Mouse (Mus musculus): Measurements from ENCODE around the gene Ptpra.

Gene Ptpra

DNA sequence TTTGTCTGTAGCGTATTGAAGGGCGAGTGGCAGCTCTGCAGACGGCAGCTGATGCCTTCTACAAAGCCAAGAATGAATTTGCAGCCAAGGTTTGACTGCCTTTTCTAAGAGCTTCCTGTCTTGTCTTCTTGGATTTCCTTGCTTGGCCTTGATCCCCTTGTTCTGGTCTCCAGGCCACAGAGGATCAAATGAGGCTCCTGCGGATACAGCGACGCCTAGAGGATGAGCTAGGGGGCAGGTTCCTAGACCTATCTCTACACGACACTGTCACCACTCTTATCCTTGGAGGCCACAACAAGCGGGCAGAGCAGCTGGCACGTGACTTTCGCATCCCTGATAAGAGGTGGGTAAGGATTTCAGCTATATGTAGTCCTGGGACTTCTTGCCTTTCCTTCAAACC lies 7.9 kb upstream of the Ptpra start:
- in situ Hi-C loops (cut with MboI, MseI) = no loop called here

DNA sequence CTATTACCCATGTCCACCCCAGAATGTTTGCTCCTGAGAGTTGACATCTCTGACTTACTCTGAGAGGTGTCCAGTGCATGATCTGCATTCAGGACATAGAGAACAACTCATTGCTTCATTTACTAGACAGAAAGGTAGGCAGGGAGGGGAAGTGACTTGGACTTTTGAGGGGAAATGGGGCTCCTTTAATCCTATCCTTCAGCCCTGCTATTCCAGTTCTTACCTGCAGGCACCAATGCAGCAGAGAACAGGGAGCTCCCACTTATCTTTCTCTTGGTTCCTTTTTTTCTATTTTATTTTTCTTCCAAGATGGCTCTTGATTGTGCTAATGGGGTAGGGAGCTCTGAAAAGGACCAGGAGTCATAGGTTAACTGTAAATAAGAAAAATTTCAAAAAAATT lies 1.6 kb upstream of the Ptpra start:
- in situ Hi-C loops (cut with MboI, MseI) = no loop called here

- in situ Hi-C loops (cut with MboI, MseI) = no loop called here
Measured at GRCm38 (mm10) chr2:130449021-130449793, 871 bp upstream of the Ptpra start.

DNA sequence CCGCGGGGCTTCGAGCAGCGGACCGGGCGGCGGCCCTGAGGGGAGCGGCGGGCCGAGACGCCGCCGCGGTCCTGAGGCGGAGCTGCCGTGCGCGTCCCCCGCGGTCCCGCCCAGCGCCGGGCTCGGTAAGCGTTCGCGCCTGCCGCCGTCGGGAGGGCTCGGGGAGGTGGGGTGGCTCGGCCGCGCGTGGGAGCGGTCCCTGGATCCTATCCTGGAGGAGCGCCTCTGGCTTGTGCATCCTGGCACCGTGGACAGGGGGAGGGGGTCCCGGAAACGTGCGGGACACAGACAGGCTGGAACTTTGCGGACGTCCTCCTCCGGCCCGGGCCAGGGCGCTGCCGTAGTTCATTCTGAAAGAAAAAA lies 337 bp downstream of the Ptpra start:
- in situ Hi-C loops (cut with MboI, MseI) = loop anchor here (5.0 kb wide), 1 partner anchor 107 kb away; no protein-coding TSS in a partner anchor

GRCm38 (mm10) chr2:130451086-130451726 lies 1.1 kb downstream of the Ptpra start:
- in situ Hi-C loops (cut with MboI, MseI) = loop anchor here (5.0 kb wide), 1 partner anchor 106 kb away; no protein-coding TSS in a partner anchor

- in situ Hi-C loops (cut with MboI, MseI) = loop anchor here (5.0 kb wide), 1 partner anchor 106 kb away; no protein-coding TSS in a partner anchor
Measured at GRCm38 (mm10) chr2:130451727-130452090, 1.6 kb downstream of the Ptpra start.

- in situ Hi-C loops (cut with MboI, MseI) = loop anchor here (5.0 kb wide), 1 partner anchor 105 kb away; no protein-coding TSS in a partner anchor
Measured at GRCm38 (mm10) chr2:130452266-130452665, 2.2 kb downstream of the Ptpra start.

DNA sequence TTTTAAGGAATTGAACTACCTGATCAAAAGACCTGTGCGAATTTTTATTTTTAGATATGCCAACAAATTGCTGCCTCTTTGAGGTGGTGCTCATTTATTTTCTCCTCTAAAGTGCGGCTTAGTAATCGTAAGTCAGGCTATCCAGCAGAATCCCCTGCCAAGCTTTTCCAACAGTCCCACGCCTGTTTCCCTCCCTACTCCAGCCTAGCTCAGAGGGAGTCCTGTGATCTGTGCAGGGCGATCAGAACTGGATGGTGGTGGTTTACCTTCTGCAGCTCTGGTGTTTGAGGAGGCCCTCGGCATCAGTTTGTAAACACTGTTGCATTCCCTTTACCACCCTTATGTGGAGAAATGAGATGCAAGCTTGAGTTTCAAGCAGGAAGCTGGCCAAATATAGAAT lies 3.3 kb downstream of the Ptpra start:
- in situ Hi-C loops (cut with MboI, MseI) = loop anchor here (5.0 kb wide), 1 partner anchor 104 kb away; no protein-coding TSS in a partner anchor

DNA sequence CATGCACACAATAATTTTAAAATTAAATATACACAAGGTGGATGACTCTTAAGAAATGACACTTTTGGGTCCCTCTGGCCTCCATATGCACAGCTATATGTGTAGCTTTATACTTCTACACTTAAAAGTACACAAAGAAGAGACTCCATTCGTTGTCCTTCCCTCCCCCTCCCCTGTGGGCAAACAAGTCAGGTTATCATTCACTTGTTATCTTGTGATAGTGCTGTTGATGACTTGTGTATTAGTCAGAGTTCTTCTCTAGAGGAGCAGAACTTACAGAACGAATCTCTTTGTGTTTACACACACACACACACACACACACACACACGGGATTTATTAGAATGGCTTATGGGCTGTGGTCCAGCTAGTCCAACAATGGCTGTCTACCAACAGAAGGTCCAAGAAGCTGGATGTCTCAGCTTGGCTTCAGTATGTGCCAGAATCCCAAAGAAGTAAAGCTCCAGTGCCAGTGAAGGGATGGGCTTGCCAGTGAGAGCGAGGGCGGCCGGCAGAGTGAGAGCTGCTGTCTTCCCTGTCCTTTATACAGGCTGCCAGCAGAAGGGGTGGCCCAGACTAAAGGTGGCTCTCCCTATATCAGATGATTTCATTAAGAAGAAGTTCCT lies 4.8 kb downstream of the Ptpra start:
- in situ Hi-C loops (cut with MboI, MseI) = loop anchor here (5.0 kb wide), 1 partner anchor 102 kb away; no protein-coding TSS in a partner anchor

DNA sequence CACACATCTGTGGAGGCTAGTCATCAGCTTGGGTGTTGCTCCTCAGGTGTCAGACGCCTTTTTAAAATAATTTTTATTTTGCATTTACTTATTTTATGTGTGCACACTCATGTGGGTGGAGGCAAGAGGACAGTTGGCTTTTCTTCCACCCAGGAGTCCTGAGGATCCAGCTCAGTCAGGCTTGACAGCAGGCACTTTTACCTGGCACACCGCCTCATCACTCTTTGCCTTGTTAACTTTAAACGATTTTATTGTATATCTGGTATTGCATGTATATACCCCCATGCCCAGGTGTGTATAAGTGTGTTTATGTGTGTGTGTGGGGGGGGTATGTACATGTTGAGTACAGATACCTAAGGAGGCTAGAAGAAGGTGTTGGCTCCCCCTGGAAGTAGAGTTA lies 7.8 kb downstream of the Ptpra start:
- in situ Hi-C loops (cut with MboI, MseI) = no loop called here

- in situ Hi-C loops (cut with MboI, MseI) = no loop called here
Measured at GRCm38 (mm10) chr2:130459576-130459975, 9.5 kb downstream of the Ptpra start.

- in situ Hi-C loops (cut with MboI, MseI) = no loop called here
Measured at GRCm38 (mm10) chr2:130461287-130462071, 11.4 kb downstream of the Ptpra start.

DNA sequence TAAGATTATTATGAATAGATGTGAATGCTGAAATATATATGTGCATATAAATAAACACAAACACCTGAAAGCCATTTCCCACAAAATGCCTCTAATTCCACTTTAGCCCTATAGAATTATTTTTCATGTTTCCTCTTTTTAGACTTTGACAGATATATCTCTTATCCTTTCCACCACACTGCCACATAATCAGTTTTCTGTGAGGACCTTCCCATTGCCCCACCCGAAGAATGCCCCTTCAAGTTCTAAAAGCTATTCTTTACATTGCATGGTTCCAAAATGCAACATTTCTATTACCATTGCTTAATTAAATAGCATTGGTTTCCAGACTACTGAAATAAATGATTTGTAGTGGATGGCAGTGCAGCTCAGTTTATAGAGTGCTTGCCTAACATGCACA lies 16.4 kb downstream of the Ptpra start:
- in situ Hi-C loops (cut with MboI, MseI) = no loop called here

DNA sequence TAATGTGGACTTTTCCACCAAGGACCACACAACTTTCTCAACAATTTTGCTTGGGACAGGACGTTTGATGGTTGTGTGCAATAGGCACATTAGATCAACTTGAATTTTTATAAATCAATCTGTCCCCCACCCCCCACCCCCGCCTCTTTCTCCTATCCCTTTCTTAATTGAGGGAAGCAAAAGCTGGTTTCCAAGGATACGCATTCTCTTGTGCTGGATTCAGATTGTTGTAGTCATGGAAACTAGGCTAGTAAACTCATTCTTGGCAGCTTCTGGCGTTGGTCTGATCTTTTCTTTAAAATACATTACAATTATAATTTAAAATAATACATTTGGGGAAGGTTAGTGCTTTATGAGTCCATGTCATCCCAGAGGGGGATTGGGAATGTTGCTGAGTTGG lies 19.3 kb downstream of the Ptpra start:
- in situ Hi-C loops (cut with MboI, MseI) = no loop called here

DNA sequence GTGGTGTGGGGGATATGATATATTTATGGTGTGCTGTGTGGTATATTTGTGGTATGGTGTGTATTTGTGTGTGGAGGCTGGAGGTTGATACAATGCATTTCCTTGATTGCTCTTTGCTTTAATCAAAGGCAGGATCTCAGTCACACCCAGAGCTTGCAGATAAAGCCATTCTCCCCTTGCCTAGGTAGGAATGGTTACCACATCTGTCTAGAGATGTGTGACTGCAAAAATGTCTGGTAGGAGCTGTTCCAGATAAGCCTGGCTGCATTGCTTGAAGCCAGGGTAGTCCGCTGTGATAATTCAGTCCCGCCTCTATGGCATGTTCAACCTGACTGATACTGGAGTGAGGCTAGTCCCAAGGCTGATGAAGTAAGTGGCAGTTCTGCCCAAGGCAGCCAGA lies 19.9 kb downstream of the Ptpra start:
- in situ Hi-C loops (cut with MboI, MseI) = no loop called here

DNA sequence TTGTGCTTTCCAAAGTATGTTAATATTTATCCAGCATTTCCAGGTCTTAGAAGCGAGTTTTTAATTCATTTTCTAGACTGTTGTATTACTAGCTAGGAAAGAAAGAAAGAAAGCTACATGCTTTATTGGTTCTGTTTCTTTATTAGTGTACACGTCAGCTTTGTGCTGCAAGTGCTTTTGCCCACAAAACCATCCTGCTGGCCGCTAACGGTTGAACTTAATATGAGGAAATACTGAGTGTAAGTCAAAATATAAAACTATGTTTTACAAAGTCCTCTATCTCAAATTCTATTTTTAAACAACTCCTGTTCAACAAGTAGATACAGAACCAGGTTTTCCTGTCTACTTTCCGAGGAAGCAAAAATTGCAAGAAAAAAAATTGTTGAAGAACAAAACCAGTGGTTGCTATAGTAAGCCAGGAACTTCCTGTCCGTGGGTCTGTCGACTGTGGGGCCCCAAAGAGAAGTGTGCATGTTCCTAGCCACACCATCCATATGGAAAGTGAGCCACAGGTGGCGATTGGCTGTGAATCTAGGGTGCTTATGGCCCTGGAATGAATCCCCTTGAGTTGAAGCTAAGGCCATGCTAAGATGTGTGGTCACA lies 22.9 kb downstream of the Ptpra start:
- in situ Hi-C loops (cut with MboI, MseI) = no loop called here

DNA sequence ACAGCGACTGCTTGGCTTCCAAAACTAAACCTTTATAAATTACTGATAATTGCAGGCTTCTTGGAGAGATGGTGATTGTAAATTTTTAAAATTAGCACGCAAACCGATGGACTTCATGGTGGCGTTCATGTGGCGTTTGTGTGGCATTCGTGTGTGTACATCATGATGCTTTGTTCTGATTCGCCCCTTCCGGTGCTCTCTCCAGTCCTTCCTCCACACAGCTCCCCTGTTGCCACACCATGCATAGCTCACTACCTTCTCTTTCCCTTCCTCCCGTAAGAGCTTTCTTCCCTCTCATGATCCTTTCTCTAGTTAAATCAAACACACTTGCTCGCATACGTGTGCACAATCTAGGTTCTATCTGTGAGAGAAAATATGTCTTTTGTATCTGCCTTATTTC lies 25.7 kb downstream of the Ptpra start:
- in situ Hi-C loops (cut with MboI, MseI) = no loop called here

DNA sequence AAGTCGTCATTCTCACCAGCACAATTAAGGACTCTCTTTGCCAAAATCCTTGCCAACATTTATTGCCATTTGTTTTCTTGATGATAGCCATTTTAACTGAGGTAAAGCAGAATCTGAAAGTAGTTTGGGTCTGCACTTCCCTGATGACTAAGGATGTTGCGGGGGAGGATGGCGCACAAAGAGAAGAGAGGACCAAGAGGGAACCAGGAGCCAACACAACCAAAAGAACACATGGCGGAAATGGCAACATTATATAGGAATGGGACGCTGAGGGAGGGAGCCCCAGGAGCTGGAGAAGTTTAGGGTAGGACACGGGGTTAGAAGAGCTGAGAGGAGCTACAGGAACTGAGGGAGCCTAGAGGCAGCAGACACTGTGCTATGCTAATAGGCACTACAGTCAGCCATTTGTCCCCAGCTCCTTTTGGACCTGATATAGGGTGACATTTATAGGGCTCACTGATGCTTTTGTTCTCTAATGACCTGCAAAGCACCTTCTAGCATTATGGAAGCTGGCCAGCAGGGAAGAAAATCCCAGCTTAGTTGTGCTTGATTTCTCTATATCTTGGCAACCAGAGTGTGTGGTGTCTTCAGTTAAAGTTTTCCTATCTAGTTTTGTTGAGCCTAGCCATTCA lies 26.7 kb downstream of the Ptpra start:
- in situ Hi-C loops (cut with MboI, MseI) = no loop called here

DNA sequence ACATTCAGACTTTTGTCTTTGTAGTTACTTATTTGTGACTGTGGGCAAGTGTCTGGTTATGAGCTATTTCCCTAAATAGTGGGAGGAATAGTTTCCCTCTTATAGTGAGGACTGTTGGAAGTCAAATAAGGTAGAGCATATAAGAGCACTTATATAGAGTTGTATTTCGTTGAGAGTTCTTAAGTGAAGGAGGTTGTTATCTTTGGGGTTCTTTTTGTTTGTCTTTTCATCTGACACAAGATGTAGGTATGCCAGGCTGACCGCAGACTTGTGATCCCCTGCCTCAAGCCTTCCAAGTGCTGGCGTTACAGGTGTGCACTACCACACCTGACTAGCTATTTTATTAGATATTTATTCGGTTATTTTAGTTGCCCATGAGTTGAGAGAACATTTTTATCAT lies 32.1 kb downstream of the Ptpra start:
- in situ Hi-C loops (cut with MboI, MseI) = no loop called here

DNA sequence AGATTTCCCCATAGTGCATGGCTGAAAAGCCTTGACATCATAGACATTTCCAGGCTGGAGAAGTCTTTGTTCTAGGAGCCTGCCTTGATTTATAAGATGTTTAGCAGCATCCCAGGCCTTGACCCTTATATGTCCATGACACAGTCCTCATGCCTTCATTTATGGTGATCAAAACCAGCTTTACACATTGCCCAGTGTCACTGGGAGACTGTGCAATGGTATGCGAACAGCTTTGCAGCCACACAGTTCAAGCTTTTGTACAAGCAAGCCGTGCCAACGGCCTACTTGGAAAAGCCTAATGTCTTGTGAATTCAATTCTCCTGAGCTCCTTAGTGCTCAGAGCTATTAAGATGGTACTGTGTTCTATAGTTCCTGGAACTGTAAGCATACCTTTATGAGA lies 32.6 kb downstream of the Ptpra start:
- in situ Hi-C loops (cut with MboI, MseI) = no loop called here

DNA sequence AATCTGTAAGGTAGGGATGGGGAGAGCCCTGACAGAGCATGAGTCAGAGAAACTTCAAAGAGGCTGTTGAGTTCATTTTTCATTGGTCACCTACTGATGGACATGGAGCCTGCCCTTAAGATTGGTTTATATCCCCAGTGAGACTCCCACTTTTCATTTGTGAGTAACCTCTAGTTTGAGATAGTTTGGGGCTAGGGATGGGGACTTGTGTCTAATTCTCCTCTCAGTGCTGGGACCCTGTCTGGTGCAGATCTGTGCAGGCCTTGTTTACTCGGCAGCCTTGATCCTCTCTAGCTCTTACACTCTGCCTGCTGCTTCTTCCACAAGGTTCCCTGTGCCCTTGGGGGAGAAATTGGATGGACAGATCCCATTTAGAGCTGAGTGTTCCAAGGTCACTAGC lies 34.1 kb downstream of the Ptpra start:
- in situ Hi-C loops (cut with MboI, MseI) = no loop called here

Measured in T-helper 2 cell (primary cell).